Mouse (Mus musculus): ENCODE measurements around the gene Prmt1. TPM values are rescaled to one million over a fixed set of nuclear protein-coding genes. Genes with fewer than 3 reads are reported as not detected.

The Prmt1 gene
- polyA plus RNA-seq, 1 experiment from 2014 or later = 681 TPM

Small RNA genes lying within 50 kb of the gene (microRNA-seq; reads per million reads assigned to microRNA genes)
- not detected for gene Mir7054

Other genes starting within 250 kb of the Prmt1 start
- 28.4 and 33.0 TPM in 2 replicates for gene Vrk3, start 238.2 kb downstream of the Prmt1 start, polyA plus RNA-seq (2015; fragmentation: Nextera tagmentation; extraction: Ambion mirVana)
- 0.78 and 0.91 TPM in 2 replicates for gene Zfp473, start 235.5 kb downstream of the Prmt1 start, polyA plus RNA-seq (2015; fragmentation: Nextera tagmentation; extraction: Ambion mirVana)
- gene Nup62, start 170.5 kb downstream of the Prmt1 start, polyA plus RNA-seq (2015; fragmentation: Nextera tagmentation; extraction: Ambion mirVana) = 47.6 and 47.9 TPM in 2 replicates
- gene Il4i1, start 170.2 kb downstream of the Prmt1 start, polyA plus RNA-seq (2015; fragmentation: Nextera tagmentation; extraction: Ambion mirVana) = 1.6 and 1.7 TPM in 2 replicates
- 3.5 and 4.2 TPM in 2 replicates for gene Atf5, start 169.9 kb downstream of the Prmt1 start, polyA plus RNA-seq (2015; fragmentation: Nextera tagmentation; extraction: Ambion mirVana)
- 86.8 and 93.7 TPM in 2 replicates for gene Akt1s1, start 137.6 kb downstream of the Prmt1 start, polyA plus RNA-seq (2015; fragmentation: Nextera tagmentation; extraction: Ambion mirVana)
- 108 and 112 TPM in 2 replicates for gene Tbc1d17, start 137.5 kb downstream of the Prmt1 start, polyA plus RNA-seq (2015; fragmentation: Nextera tagmentation; extraction: Ambion mirVana)
- 34.1 and 35.8 TPM in 2 replicates for gene Pnkp, start 129.4 kb downstream of the Prmt1 start, polyA plus RNA-seq (2015; fragmentation: Nextera tagmentation; extraction: Ambion mirVana)
- gene Ptov1, start 116.8 kb downstream of the Prmt1 start, polyA plus RNA-seq (2015; fragmentation: Nextera tagmentation; extraction: Ambion mirVana) = 495 and 503 TPM in 2 replicates
- 142 and 147 TPM in 2 replicates for gene Med25, start 93.9 kb downstream of the Prmt1 start, polyA plus RNA-seq (2015; fragmentation: Nextera tagmentation; extraction: Ambion mirVana)
- gene Fuz, start 90.5 kb downstream of the Prmt1 start, polyA plus RNA-seq (2015; fragmentation: Nextera tagmentation; extraction: Ambion mirVana) = 19.3 and 19.8 TPM in 2 replicates
- 105 and 108 TPM in 2 replicates for gene Ap2a1, start 57.1 kb downstream of the Prmt1 start, polyA plus RNA-seq (2015; fragmentation: Nextera tagmentation; extraction: Ambion mirVana)
- 0.17 TPM in 1 of 2 replicates, not detected in the other for gene Tsks, start 43.4 kb downstream of the Prmt1 start, polyA plus RNA-seq (2015; fragmentation: Nextera tagmentation; extraction: Ambion mirVana)
- gene Cpt1c, start 11.7 kb downstream of the Prmt1 start, polyA plus RNA-seq (2015; fragmentation: Nextera tagmentation; extraction: Ambion mirVana) = 52.2 and 56.3 TPM in 2 replicates
- gene Irf3, start 11.1 kb upstream of the Prmt1 start, polyA plus RNA-seq (2015; fragmentation: Nextera tagmentation; extraction: Ambion mirVana) = 66.7 and 68.3 TPM in 2 replicates
- gene Bcl2l12, start 12.1 kb upstream of the Prmt1 start, polyA plus RNA-seq (2015; fragmentation: Nextera tagmentation; extraction: Ambion mirVana) = 16.2 and 19.7 TPM in 2 replicates
- 42.4 and 45.2 TPM in 2 replicates for gene Scaf1, start 29.8 kb upstream of the Prmt1 start, polyA plus RNA-seq (2015; fragmentation: Nextera tagmentation; extraction: Ambion mirVana)
- gene Rras, start 31.4 kb upstream of the Prmt1 start, polyA plus RNA-seq (2015; fragmentation: Nextera tagmentation; extraction: Ambion mirVana) = 11.5 and 15.4 TPM in 2 replicates
- 13.8 and 14.5 TPM in 2 replicates for gene Prr12, start 66.3 kb upstream of the Prmt1 start, polyA plus RNA-seq (2015; fragmentation: Nextera tagmentation; extraction: Ambion mirVana)
- 58.0 and 58.5 TPM in 2 replicates for gene Nosip, start 75.9 kb upstream of the Prmt1 start, polyA plus RNA-seq (2015; fragmentation: Nextera tagmentation; extraction: Ambion mirVana)
- gene Prrg2, start 76.1 kb upstream of the Prmt1 start, polyA plus RNA-seq (2015; fragmentation: Nextera tagmentation; extraction: Ambion mirVana) = 14.8 and 17.1 TPM in 2 replicates
- gene Rcn3, start 105.7 kb upstream of the Prmt1 start, polyA plus RNA-seq (2015; fragmentation: Nextera tagmentation; extraction: Ambion mirVana) = 93.8 and 103 TPM in 2 replicates
- gene Fcgrt, start 117.3 kb upstream of the Prmt1 start, polyA plus RNA-seq (2015; fragmentation: Nextera tagmentation; extraction: Ambion mirVana) = 26.9 and 28.3 TPM in 2 replicates
- 994 and 999 TPM in 2 replicates for gene Rps11, start 137.9 kb upstream of the Prmt1 start, polyA plus RNA-seq (2015; fragmentation: Nextera tagmentation; extraction: Ambion mirVana)
- 770 and 846 TPM in 2 replicates for gene Rpl13a, start 142.2 kb upstream of the Prmt1 start, polyA plus RNA-seq (2015; fragmentation: Nextera tagmentation; extraction: Ambion mirVana)
- 0.14 TPM in 1 of 2 replicates, not detected in the other for gene Gm45713, start 149.7 kb upstream of the Prmt1 start, polyA plus RNA-seq (2015; fragmentation: Nextera tagmentation; extraction: Ambion mirVana)
- gene Flt3l, start 149.9 kb upstream of the Prmt1 start, polyA plus RNA-seq (2015; fragmentation: Nextera tagmentation; extraction: Ambion mirVana) = 1.4 and 1.6 TPM in 2 replicates
- 85.6 and 94.4 TPM in 2 replicates for gene Pih1d1, start 167.7 kb upstream of the Prmt1 start, polyA plus RNA-seq (2015; fragmentation: Nextera tagmentation; extraction: Ambion mirVana)
- gene Aldh16a1, start 168.0 kb upstream of the Prmt1 start, polyA plus RNA-seq (2015; fragmentation: Nextera tagmentation; extraction: Ambion mirVana) = 23.7 and 24.5 TPM in 2 replicates
- 0.42 and 0.62 TPM in 2 replicates for gene Slc17a7, start 177.4 kb upstream of the Prmt1 start, polyA plus RNA-seq (2015; fragmentation: Nextera tagmentation; extraction: Ambion mirVana)
- gene Gfy, start 193.0 kb upstream of the Prmt1 start, polyA plus RNA-seq (2015; fragmentation: Nextera tagmentation; extraction: Ambion mirVana) = not detected in 2 replicates
- gene Pth2, start 194.4 kb upstream of the Prmt1 start, polyA plus RNA-seq (2015; fragmentation: Nextera tagmentation; extraction: Ambion mirVana) = 0.66 TPM in 1 of 2 replicates, not detected in the other
- 0.49 and 0.54 TPM in 2 replicates for gene Ccdc155, start 218.3 kb upstream of the Prmt1 start, polyA plus RNA-seq (2015; fragmentation: Nextera tagmentation; extraction: Ambion mirVana)
- 5.6 and 5.7 TPM in 2 replicates for gene Dkkl1, start 225.6 kb upstream of the Prmt1 start, polyA plus RNA-seq (2015; fragmentation: Nextera tagmentation; extraction: Ambion mirVana)
- gene Tead2, start 229.2 kb upstream of the Prmt1 start, polyA plus RNA-seq (2015; fragmentation: Nextera tagmentation; extraction: Ambion mirVana) = 78.6 and 79.2 TPM in 2 replicates

All from hindbrain, embryonic 13.5 days (tissue).